9 mouse cellular contexts compared by ENCODE assay signal in genomic region chr5:137611245-137611602, GRCm38 (mm10). TPM values are rescaled to one million over a fixed set of nuclear protein-coding genes. Genes with fewer than 3 reads are reported as not detected.
DNase-seq lines count a peak whose midpoint lies in the region; ATAC-seq and TF ChIP-seq lines count a peak whose summit lies in the region.
"Had no signal": no experiment of that assay in that cellular context is flagged by ENCODE, and none has a peak within 500 bp of the region (broad histone marks: within the 10 kb centered on the region; RNA-seq: fewer than 3 reads in every experiment).

No protein-coding gene starts in this region.

- peak overlapping the region; percentile 60 for H3K27ac ChIP-seq in spleen, adult 2 months (ENCODE audit: insufficient read depth, low read length)
- peak overlapping the region; percentile 64 for H3K27ac ChIP-seq in intestine, postnatal 0 days (ENCODE audit: low read depth, low read length)
- peak overlapping the region; percentile 89 for H3K27ac ChIP-seq in stomach, postnatal 0 days (replicated peaks)
- no peak overlapping the region for H3K27ac ChIP-seq in left cerebral cortex, adult 2 months

- no peak overlapping the region; the same call in 1 of the 2 replicates for H3K4me3 ChIP-seq in spleen, adult 2 months (ENCODE audit: extremely low read depth, insufficient read depth, insufficient read length)
- H3K4me3 ChIP-seq in intestine, postnatal 0 days (ENCODE audit: low read depth, low read length), result 0 out of 2 replicates have a peak overlapping the region, but pooled peaks have one; percentile 9
- H3K4me3 ChIP-seq in lung, adult 2 months (replicated peaks; ENCODE audit: extremely low read depth, low read depth, low read length), result peak overlapping the region; percentile 56
- peak overlapping the region; percentile 21 for H3K4me3 ChIP-seq in stomach, postnatal 0 days (ENCODE audit: low read depth, low read length)
- no peak overlapping the region for H3K4me3 ChIP-seq in left cerebral cortex, adult 2 months

- H3K9ac ChIP-seq in intestine, postnatal 0 days (ENCODE audit: low read depth, low read length), result peak overlapping the region; percentile 26; the same call in 1 of the 2 replicates
- H3K9ac ChIP-seq in stomach, postnatal 0 days (ENCODE audit: low read length), result peak overlapping the region; percentile 59

- TF ChIP-seq CTCF in spleen, adult 2 months (IDR thresholded peaks at IDR 0.05; ENCODE audit: extremely low read depth, insufficient read depth, insufficient read length, insufficient replicate concordance), result no peak
- no peak for TF ChIP-seq CTCF in intestine, postnatal 0 days (IDR thresholded peaks at IDR 0.05; ENCODE audit: low read depth)
- TF ChIP-seq CTCF in lung, adult 2 months (IDR thresholded peaks at IDR 0.05; ENCODE audit: insufficient read depth, low read length), result no peak
- TF ChIP-seq CTCF in stomach, postnatal 0 days (IDR thresholded peaks at IDR 0.05; ENCODE audit: low read depth), result no peak
- TF ChIP-seq CTCF in left cerebral cortex, adult 2 months (IDR thresholded peaks at IDR 0.05), result no peak

- intact Hi-C loops in left cerebral cortex, adult 2 months (cut with DNase I), result no loop called here

- no peaks in the 10 kb centered on the region; the same call in 1 of the 2 replicates for H3K36me3 ChIP-seq in spleen, adult 2 months (ENCODE audit: control insufficient read depth, insufficient read depth, low read length)
- peaks cover 6% of the 10 kb centered on the region for H3K36me3 ChIP-seq in intestine, postnatal 0 days (ENCODE audit: control insufficient read depth, insufficient read depth)
- H3K36me3 ChIP-seq in stomach, postnatal 0 days (ENCODE audit: control insufficient read depth, insufficient read depth, low read length), result no peaks in the 10 kb centered on the region

- H3K9me3 ChIP-seq in intestine, postnatal 0 days (ENCODE audit: control insufficient read depth), result no peaks in the 10 kb centered on the region
- H3K9me3 ChIP-seq in stomach, postnatal 0 days (ENCODE audit: control insufficient read depth, low read length), result no peaks in the 10 kb centered on the region

- TF ChIP-seq EP300 in stomach, postnatal 0 days (optimal IDR thresholded peaks at IDR 0.05), result no peak

- 68% methylated on average over 6 of the region's 6 CpGs for WGBS in spleen, adult 2 months
- 35% methylated on average over 6 of the region's 6 CpGs for WGBS in intestine, postnatal 0 days
- whole genome bisulfite sequencing in lung, adult 2 months, result 32% methylated on average over 6 of the region's 6 CpGs
- WGBS in stomach, postnatal 0 days, result 16% methylated on average over 6 of the region's 6 CpGs

- no peak for DNase-seq in spleen, adult 2 months (ENCODE audit: low read depth in 1 of 2, low spot score in 2 of 2)
- DNase-seq in spleen, adult 12 weeks (ENCODE audit: low spot score), result no peak
- DNase-seq in heart, adult 11 months, result peak; percentile 98
- peak; percentile 33 for DNase-seq in lung, adult 2 months
- DNase-seq in stomach, postnatal 0 days (ENCODE audit: low spot score), result peak; percentile 57
- no peak for DNase-seq in cerebellum, postnatal 25 days
- no peak for DNase-seq in left cerebral cortex, adult 2 months (ENCODE audit: extremely low spot score in 1 of 2, low spot score in 2 of 2)

- peaks cover 20% of the 10 kb centered on the region; the same call in 1 of the 2 replicates for H3K4me1 ChIP-seq in spleen, adult 2 months (ENCODE audit: control insufficient read depth, insufficient read depth, insufficient read length)
- H3K4me1 ChIP-seq in intestine, postnatal 0 days (replicated peaks; ENCODE audit: control insufficient read depth, insufficient read depth, low read length), result peaks cover 10% of the 10 kb centered on the region; the same call in 1 of the 2 replicates
- H3K4me1 ChIP-seq in lung, adult 2 months (ENCODE audit: control insufficient read depth, insufficient read depth, low read length), result peaks cover 10% of the 10 kb centered on the region; the same call in 1 of the 2 replicates
- H3K4me1 ChIP-seq in stomach, postnatal 0 days (replicated peaks; ENCODE audit: control insufficient read depth, insufficient read depth), result peaks cover 12% of the 10 kb centered on the region

- no peaks in the 10 kb centered on the region for H3K27me3 ChIP-seq in spleen, adult 2 months (ENCODE audit: control insufficient read depth, insufficient read depth, low read length)
- H3K27me3 ChIP-seq in intestine, postnatal 0 days (replicated peaks; ENCODE audit: control insufficient read depth, insufficient read depth, low read length), result no peaks in the 10 kb centered on the region
- no peaks in the 10 kb centered on the region for H3K27me3 ChIP-seq in stomach, postnatal 0 days (ENCODE audit: control insufficient read depth, insufficient read depth, low read length)
- H3K27me3 ChIP-seq: Patski had no signal

- ATAC-seq in intestine, postnatal 0 days, result peak; percentile 16; the same call in 1 of the 2 replicates
- ATAC-seq in stomach, postnatal 0 days (ENCODE audit: low FRiP score, low TSS enrichment), result peak; percentile 47; the same call in 1 of the 2 replicates

- peak overlapping the region; percentile 55 for H3K4me2 ChIP-seq in intestine, postnatal 0 days (replicated peaks; ENCODE audit: low read depth)
- peak overlapping the region; percentile 50 for H3K4me2 ChIP-seq in stomach, postnatal 0 days (replicated peaks; ENCODE audit: low read depth)

- TF ChIP-seq POLR2A in spleen, adult 2 months (IDR thresholded peaks at IDR 0.05; ENCODE audit: low read depth, low read length), result no peak
- no peak for TF ChIP-seq POLR2A in lung, adult 2 months (IDR thresholded peaks at IDR 0.05; ENCODE audit: borderline replicate concordance, extremely low read depth, low read depth, low read length)

RNA-seq across cellular contexts. Expression of gene Pcolce, which starts 2.4 kb away (rescaled TPM):
- polyA plus RNA-seq in spleen, adult 2 months (2012; rRNA removed), result 69.6 and 88.0 TPM in 2 replicates
- 44.2 and 44.6 TPM in 2 replicates for polyA plus RNA-seq in intestine, postnatal 0 days (2015; fragmentation: Nextera tagmentation; extraction: Ambion mirVana)
- 280 and 290 TPM in 2 replicates for polyA plus RNA-seq in lung, adult 2 months (2012; rRNA removed)
- 77.3 and 85.9 TPM in 2 replicates for polyA plus RNA-seq in stomach, postnatal 0 days (2015; fragmentation: Nextera tagmentation; extraction: Ambion mirVana)
- 10 to 100 TPM in 1 of 2 experiments, 1 to 10 TPM in 1; 9.6 to 11.2 TPM for total RNA-seq in left cerebral cortex, adult 2 months (2021)

RNA-seq across cellular contexts. Expression of gene Mospd3, which starts 10.4 kb away (rescaled TPM):
- polyA plus RNA-seq in spleen, adult 2 months (2012; rRNA removed), result 90.3 and 131 TPM in 2 replicates
- 35.3 and 38.0 TPM in 2 replicates for polyA plus RNA-seq in intestine, postnatal 0 days (2015; fragmentation: Nextera tagmentation; extraction: Ambion mirVana)
- polyA plus RNA-seq in lung, adult 2 months (2012; rRNA removed), result 89.1 and 103 TPM in 2 replicates
- 30.8 and 34.3 TPM in 2 replicates for polyA plus RNA-seq in stomach, postnatal 0 days (2015; fragmentation: Nextera tagmentation; extraction: Ambion mirVana)
- total RNA-seq in left cerebral cortex, adult 2 months (2021), result 10 to 100 TPM; 19.9 to 25.1 TPM

RNA-seq across cellular contexts. Expression of gene Fbxo24, which starts 17.6 kb away (rescaled TPM):
- polyA plus RNA-seq in spleen, adult 2 months (2012; rRNA removed), result 0.25 and 0.26 TPM in 2 replicates
- polyA plus RNA-seq in intestine, postnatal 0 days (2015; fragmentation: Nextera tagmentation; extraction: Ambion mirVana), result 0.16 and 0.25 TPM in 2 replicates
- polyA plus RNA-seq in lung, adult 2 months (2012; rRNA removed), result 0.89 and 1.0 TPM in 2 replicates
- 0.11 and 0.16 TPM in 2 replicates for polyA plus RNA-seq in stomach, postnatal 0 days (2015; fragmentation: Nextera tagmentation; extraction: Ambion mirVana)
- under 1 TPM; 0.23 to 0.42 TPM for total RNA-seq in left cerebral cortex, adult 2 months (2021)

RNA-seq across cellular contexts. Expression of gene Lrch4, which starts 17.7 kb away (rescaled TPM):
- polyA plus RNA-seq in spleen, adult 2 months (2012; rRNA removed), result 249 and 293 TPM in 2 replicates
- 31.5 and 31.6 TPM in 2 replicates for polyA plus RNA-seq in intestine, postnatal 0 days (2015; fragmentation: Nextera tagmentation; extraction: Ambion mirVana)
- 79.4 and 105 TPM in 2 replicates for polyA plus RNA-seq in lung, adult 2 months (2012; rRNA removed)
- 22.5 and 27.0 TPM in 2 replicates for polyA plus RNA-seq in stomach, postnatal 0 days (2015; fragmentation: Nextera tagmentation; extraction: Ambion mirVana)
- 10 to 100 TPM; 15.9 to 21.2 TPM for total RNA-seq in left cerebral cortex, adult 2 months (2021)

RNA-seq across cellular contexts. Expression of gene Gm20605, which starts 17.8 kb away (rescaled TPM):
- polyA plus RNA-seq in spleen, adult 2 months (2012; rRNA removed), result 69.4 and 70.9 TPM in 2 replicates
- polyA plus RNA-seq in intestine, postnatal 0 days (2015; fragmentation: Nextera tagmentation; extraction: Ambion mirVana), result 1.3 and 1.8 TPM in 2 replicates
- polyA plus RNA-seq in lung, adult 2 months (2012; rRNA removed), result 63.8 and 65.2 TPM in 2 replicates
- 2.4 and 3.4 TPM in 2 replicates for polyA plus RNA-seq in stomach, postnatal 0 days (2015; fragmentation: Nextera tagmentation; extraction: Ambion mirVana)
- 10 to 100 TPM; 11.6 to 12.8 TPM for total RNA-seq in left cerebral cortex, adult 2 months (2021)

Comparison
In these comparisons a context has a peak if more than half of its experiments do, and no peak if none do; other contexts are left out.
1. DNase-seq: peak in heart, adult 11 months (single experiment), lung, adult 2 months (single experiment) and stomach, postnatal 0 days (single experiment); none in spleen, adult 2 months (0 of 2), spleen, adult 12 weeks (single experiment), cerebellum, postnatal 25 days (0 of 2) and left cerebral cortex, adult 2 months (0 of 2).
2. H3K4me3 ChIP-seq: peak in intestine, postnatal 0 days (single experiment), lung, adult 2 months (single experiment) and stomach, postnatal 0 days (single experiment); none in spleen, adult 2 months (single experiment) and left cerebral cortex, adult 2 months (single experiment).